Mouse (Mus musculus) midbrain, postnatal 0 days (tissue): ENCODE results near the gene Trio. TPM values are rescaled to one million over a fixed set of nuclear protein-coding genes. Genes with fewer than 3 reads are reported as not detected.
"Not testable (repeated sequence)": the region's sequence is repeated elsewhere in the genome, so short reads cannot be mapped to it uniquely, and the experiment has no call there.

Experiments used
- ATAC-seq: fragments of 200-750 bp; cut with Nextera tagmentation; 2 replicates; pipeline ENCODE4 v1.8.0; 2017; ENCODE audit warnings: moderate number of reproducible peaks, mild to moderate bottlenecking, moderate TSS enrichment, moderate library complexity; ENCODE audit not compliant: low FRiP score
- DNase-seq: peaks from one replicate; pipeline ENCODE4 v3.0.0-alpha.2; 2015; ENCODE audit warnings: low spot score
- H3K27ac ChIP-seq: fragments of 300-500 bp; sonication (generic); 2 replicates; pipeline ENCODE4 v1.5.1; 2014; ENCODE audit warnings: low read depth, mild to moderate bottlenecking, low read length, mixed read lengths
- H3K27me3 ChIP-seq: fragments of 300-500 bp; sonication (generic); 2 replicates; pipeline ENCODE4 v1.6.1; 2014; ENCODE audit warnings: low read length, control low read depth, mixed read lengths; ENCODE audit not compliant: insufficient read depth
- H3K36me3 ChIP-seq: fragments of 300-500 bp; sonication (generic); 2 replicates; pipeline ENCODE4 v1.6.1; 2014; ENCODE audit warnings: low read length, control low read depth, mixed read lengths; ENCODE audit not compliant: insufficient read depth
- H3K4me1 ChIP-seq: fragments of 300-500 bp; sonication (generic); 2 replicates; pipeline ENCODE4 v1.6.1; 2014; ENCODE audit warnings: mild to moderate bottlenecking, control low read depth, antibody characterized with exemption, low read length, mixed read lengths; ENCODE audit not compliant: insufficient read depth
- H3K4me2 ChIP-seq: fragments of 300-500 bp; sonication (generic); 2 replicates; pipeline ENCODE4 v1.6.1; 2014; ENCODE audit warnings: low read depth, mild to moderate bottlenecking, low read length, mixed read lengths; ENCODE audit not compliant: poor library complexity, severe bottlenecking
- H3K4me3 ChIP-seq: fragments of 300-500 bp; sonication (generic); 2 replicates; pipeline ENCODE4 v1.5.1; 2014; ENCODE audit warnings: low read depth, mild to moderate bottlenecking, low read length, moderate library complexity
- H3K9ac ChIP-seq: fragments of 300-500 bp; sonication (generic); replicated peaks from 2 replicates; pipeline ENCODE4 v1.6.1; 2014; ENCODE audit warnings: mild to moderate bottlenecking, low read length, moderate library complexity, mixed read lengths; ENCODE audit not compliant: poor library complexity, severe bottlenecking
- H3K9me3 ChIP-seq: fragments of 300-500 bp; sonication (generic); 2 replicates; pipeline ENCODE4 v1.6.1; 2016; ENCODE audit warnings: low read length, control low read depth
- CTCF ChIP-seq: IDR thresholded peaks from 2 replicates; pipeline ENCODE4 v1.5.1; 2016; ENCODE audit warnings: antibody characterized with exemption, mild to moderate bottlenecking
- WGBS: fragments of 180-500 bp; shearing (Covaris S2); extraction: QIAGEN DNeasy Blood & Tissue Kit; methylation state at CpG from one replicate; pipeline ENCODE4 v1.1.7; 2014; 5-methylcytosine and 5-hydroxymethylcytosine counted together
- polyA plus RNA-seq: library from polyadenylated mRNA; unstranded; fragments of >200 nt; fragmentation: Nextera tagmentation; extraction: Ambion mirVana; gene quantifications from 2 replicates; pipeline ENCODE4 v1.2.1, GENCODE M21; 2015
- total RNA-seq: library from RNA; depleted of rRNA; stranded (reverse); fragments of >200 nt; gene quantifications from 2 replicates; pipeline ENCODE4 v1.2.3, GENCODE M21; 2014

Gene Trio
- total and polyA plus RNA-seq, 2 experiments from 2014 or later = 23.3 to 213 TPM

DNA sequence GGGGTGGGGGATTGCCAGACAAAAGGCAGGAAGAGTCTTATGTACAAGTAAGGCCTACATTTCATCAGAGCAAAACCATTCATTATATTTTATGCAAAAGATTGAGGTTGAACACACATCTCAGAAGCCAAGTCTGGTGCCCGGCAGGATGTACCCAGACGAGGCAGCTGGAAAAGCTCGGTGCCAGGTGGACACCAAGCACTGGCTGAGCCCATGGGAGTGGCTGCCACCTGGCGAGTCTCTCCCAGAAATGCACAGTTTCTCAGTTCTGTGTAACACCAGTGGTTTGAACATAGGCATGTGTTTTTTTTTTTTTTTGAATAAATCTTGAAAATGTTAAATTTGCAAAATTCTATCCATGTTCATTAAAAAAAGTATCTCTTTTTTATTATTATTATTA lies 293.8 kb downstream of the Trio start:
- WGBS = 87% methylated on average over 4 of the region's 4 CpGs
- Histone ChIP-seq H3K9ac (no peak overlapping the region), H3K27ac (no peak overlapping the region), H3K27me3 (no peaks in the 10 kb centered on the region), H3K9me3 (no peaks in the 10 kb centered on the region), H3K36me3 (peaks cover 51% of the 10 kb centered on the region), H3K4me3 (no peak overlapping the region), H3K4me1 (no peaks in the 10 kb centered on the region), H3K4me2 (no peak overlapping the region)
- TF ChIP-seq CTCF = no peak
- DNase-seq (no peak), ATAC-seq (no peak)

DNA sequence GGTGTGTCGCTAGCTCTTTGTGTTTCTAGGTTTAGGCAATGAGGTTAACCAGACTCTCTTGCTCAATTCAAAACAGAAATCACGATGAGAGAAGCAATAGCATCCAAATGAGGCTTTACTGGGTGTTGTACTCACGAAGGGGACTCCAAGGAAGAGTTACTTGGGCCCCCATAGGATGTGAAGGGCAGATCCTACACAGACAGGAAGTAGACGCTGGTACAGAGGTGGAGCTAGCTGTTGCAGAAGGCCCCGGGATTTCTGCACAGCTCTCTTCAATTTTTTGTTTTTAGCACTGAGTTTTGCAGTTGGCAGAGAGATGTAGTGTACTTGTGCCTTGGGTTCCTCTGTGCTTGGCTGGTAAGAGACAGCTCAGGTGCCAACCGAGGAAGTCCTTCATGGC lies 299.4 kb downstream of the Trio start:
- H3K27me3 ChIP-seq = no peaks in the 10 kb centered on the region
- no peak overlapping the region for H3K4me2 ChIP-seq
- no peaks in the 10 kb centered on the region for H3K36me3 ChIP-seq
- H3K27ac ChIP-seq = no peak overlapping the region
- DNase-seq = no peak
- no peak overlapping the region for H3K9ac ChIP-seq
- H3K9me3 ChIP-seq = no peaks in the 10 kb centered on the region
- WGBS = 81% methylated on average over 6 of the region's 6 CpGs
- no peak overlapping the region for H3K4me3 ChIP-seq
- no peak for ATAC-seq
- no peak for TF ChIP-seq CTCF
- no peaks in the 10 kb centered on the region for H3K4me1 ChIP-seq

DNA sequence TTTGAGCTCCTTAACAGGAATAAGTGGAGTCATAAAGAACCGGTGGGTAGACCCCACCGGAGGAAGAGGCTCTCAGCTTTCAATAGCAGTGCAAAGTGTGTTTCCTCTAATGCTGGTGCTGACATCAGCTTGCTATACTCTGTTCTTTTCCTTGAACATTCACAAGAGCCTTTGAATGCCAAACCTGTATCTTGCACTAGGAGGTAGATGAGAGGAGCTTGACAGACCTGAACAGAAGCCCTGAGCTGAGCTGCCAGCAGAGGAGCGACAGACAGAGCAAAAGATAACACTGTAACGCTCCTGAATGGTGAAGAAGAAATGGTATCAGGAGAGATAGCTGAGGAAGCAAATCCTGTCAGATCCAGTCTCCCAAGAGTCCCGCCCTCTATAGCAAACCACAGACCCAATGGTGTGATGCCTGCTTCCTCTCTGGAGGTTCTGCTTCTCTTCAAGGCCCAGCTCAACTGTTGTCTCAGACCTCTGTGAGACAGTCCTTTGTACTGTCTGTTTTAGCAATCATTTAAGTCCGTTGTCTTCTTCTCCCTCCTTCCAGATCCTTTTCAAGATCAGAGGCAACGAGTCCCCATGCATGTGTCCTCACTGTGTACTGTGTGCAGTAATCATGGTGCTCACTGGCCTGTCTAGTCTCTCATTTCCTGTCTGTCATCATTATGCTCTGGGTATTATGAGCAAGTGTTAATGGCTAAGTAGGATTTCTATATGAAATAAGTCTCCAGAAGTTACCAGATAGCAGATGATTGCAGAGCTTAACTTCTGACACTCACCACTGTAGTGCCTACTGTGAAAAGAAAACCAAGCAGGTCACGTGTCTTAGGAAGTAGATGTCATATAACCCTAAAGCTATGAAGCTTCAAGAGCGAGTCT lies 300.6 kb downstream of the Trio start:
- 0 out of 2 replicates have a peak, but pooled peaks have one; percentile 24 for ATAC-seq
- no peak overlapping the region for H3K9ac ChIP-seq
- H3K9me3 ChIP-seq = no peaks in the 10 kb centered on the region
- WGBS = 81% methylated on average over 9 of the region's 9 CpGs
- H3K27ac ChIP-seq = no peak overlapping the region
- H3K27me3 ChIP-seq = no peaks in the 10 kb centered on the region
- no peaks in the 10 kb centered on the region for H3K4me1 ChIP-seq
- no peak for DNase-seq
- no peak overlapping the region for H3K4me2 ChIP-seq
- H3K4me3 ChIP-seq = no peak overlapping the region
- H3K36me3 ChIP-seq = no peaks in the 10 kb centered on the region
- no peak for TF ChIP-seq CTCF

DNA sequence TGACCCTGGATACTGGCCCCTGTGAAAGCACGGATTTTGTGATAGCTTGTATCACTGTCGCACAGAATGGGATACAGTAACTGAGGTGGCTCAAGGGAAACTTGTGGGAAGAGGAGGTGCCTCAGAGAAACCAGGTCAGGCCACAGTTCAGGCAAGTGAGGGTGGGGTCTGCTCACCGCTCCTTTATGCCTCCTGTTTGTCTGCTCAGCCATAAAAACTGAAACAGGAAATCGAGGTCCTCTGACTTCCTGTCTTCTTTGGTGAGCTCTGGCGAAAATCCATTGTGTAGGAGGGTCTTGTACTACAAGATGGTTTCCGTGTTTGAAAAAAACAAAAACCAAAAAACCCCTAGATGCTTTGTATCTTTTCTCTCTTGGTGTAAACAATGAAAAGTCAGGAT lies 301.4 kb downstream of the Trio start:
- Histone ChIP-seq H3K27ac (no peak overlapping the region), H3K27me3 (no peaks in the 10 kb centered on the region), H3K4me3 (no peak overlapping the region), H3K4me2 (no peak overlapping the region), H3K9me3 (no peaks in the 10 kb centered on the region), H3K9ac (no peak overlapping the region), H3K36me3 (no peaks in the 10 kb centered on the region), H3K4me1 (no peaks in the 10 kb centered on the region)
- DNase-seq = no peak
- no peak for ATAC-seq
- TF ChIP-seq CTCF = no peak
- WGBS = 78% methylated on average over 6 of the region's 6 CpGs

DNA sequence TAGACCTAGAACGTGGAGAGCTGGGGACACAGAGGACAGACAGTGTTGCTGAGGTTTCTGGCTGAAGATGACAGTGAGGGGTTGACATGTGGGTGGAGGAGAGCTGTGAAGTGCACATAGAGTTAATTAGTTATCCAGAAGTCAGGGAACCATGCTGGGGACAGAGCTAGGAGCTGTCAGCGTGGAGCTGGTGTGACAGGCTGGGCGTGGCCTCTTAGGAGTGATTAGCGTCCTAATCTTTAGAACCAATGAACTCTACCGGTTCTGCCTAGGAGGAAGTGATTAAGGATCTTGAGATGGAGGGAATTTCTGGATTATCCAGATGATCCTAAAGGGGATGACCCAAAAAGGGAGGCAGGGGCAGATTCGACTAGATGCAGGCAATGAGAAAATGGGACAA lies 301.9 kb downstream of the Trio start:
- ATAC-seq (no peak), DNase-seq (no peak)
- Histone ChIP-seq H3K4me2 (no peak overlapping the region), H3K4me3 (no peak overlapping the region), H3K9ac (no peak overlapping the region), H3K9me3 (no peaks in the 10 kb centered on the region), H3K27ac (no peak overlapping the region), H3K4me1 (no peaks in the 10 kb centered on the region), H3K36me3 (no peaks in the 10 kb centered on the region), H3K27me3 (no peaks in the 10 kb centered on the region)
- WGBS = 50% methylated on average over 6 of the region's 6 CpGs
- no peak for TF ChIP-seq CTCF

DNA sequence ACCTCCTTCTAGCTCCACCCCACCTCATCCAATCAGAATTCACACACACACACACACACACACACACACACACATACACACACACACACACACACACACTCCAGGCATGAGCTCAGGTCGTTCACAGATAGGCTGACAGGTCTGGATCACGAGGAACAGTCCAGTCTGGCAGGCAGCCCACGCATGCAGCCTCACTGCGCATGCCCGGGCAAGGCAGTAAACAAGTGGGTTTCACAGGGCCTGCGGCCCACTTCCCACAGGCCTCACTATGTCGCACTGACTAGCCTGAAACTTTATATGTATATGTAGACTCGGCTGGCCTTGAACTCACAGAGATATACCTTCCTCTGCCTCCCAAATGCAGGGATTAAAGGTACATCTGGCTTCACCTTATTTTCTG lies 305.4 kb downstream of the Trio start:
- H3K9ac ChIP-seq, H3K9me3 ChIP-seq, DNase-seq, H3K4me1 ChIP-seq, H3K36me3 ChIP-seq, H3K27ac ChIP-seq, ATAC-seq, H3K4me2 ChIP-seq, H3K27me3 ChIP-seq, H3K4me3 ChIP-seq: not testable (repeated sequence)
- 85% methylated on average over 8 of the region's 8 CpGs for WGBS
